Mouse (Mus musculus) neural tube, embryonic 13.5 days (tissue): ENCODE data around the gene Rai14. TPM values are rescaled to one million over a fixed set of nuclear protein-coding genes. Genes with fewer than 3 reads are reported as not detected.

Experiments
- ATAC-seq: fragments of 200-750 bp; cut with Nextera tagmentation; 2 replicates; pipeline ENCODE4 v1.8.0; 2017; ENCODE audit warnings: low read depth, mild to moderate bottlenecking, moderate TSS enrichment, moderate library complexity
- H3K27ac ChIP-seq: fragments of 300-500 bp; sonication (generic); replicated peaks from 2 replicates; pipeline ENCODE4 v1.5.1; 2015; ENCODE audit warnings: moderate library complexity, mild to moderate bottlenecking, inconsistent platforms
- H3K27me3 ChIP-seq: fragments of 300-500 bp; sonication (generic); 2 replicates; pipeline ENCODE4 v1.6.1; 2015; ENCODE audit warnings: mild to moderate bottlenecking, inconsistent platforms
- H3K36me3 ChIP-seq: fragments of 300-500 bp; sonication (generic); 2 replicates; pipeline ENCODE4 v1.6.1; 2015; ENCODE audit warnings: mild to moderate bottlenecking, inconsistent platforms
- H3K4me1 ChIP-seq: fragments of 300-500 bp; sonication (generic); replicated peaks from 2 replicates; pipeline ENCODE4 v1.6.1; 2015; ENCODE audit warnings: inconsistent platforms
- H3K4me2 ChIP-seq: fragments of 300-500 bp; sonication (generic); 2 replicates; pipeline ENCODE4 v1.6.1; 2015; ENCODE audit warnings: inconsistent platforms, mild to moderate bottlenecking, moderate library complexity
- H3K4me3 ChIP-seq: fragments of 300-500 bp; sonication (generic); 2 replicates; pipeline ENCODE4 v1.5.1; 2015; ENCODE audit warnings: mild to moderate bottlenecking, inconsistent platforms
- H3K9ac ChIP-seq: fragments of 300-500 bp; sonication (generic); 2 replicates; pipeline ENCODE4 v1.6.1; 2015; ENCODE audit warnings: moderate library complexity, mild to moderate bottlenecking, inconsistent platforms
- H3K9me3 ChIP-seq: fragments of 300-500 bp; sonication (generic); 2 replicates; pipeline ENCODE4 v1.6.1; 2016; ENCODE audit warnings: inconsistent platforms
- WGBS: fragments of 180-500 bp; shearing (Covaris S2); methylation state at CpG from one replicate; pipeline ENCODE4 v1.1.7; 2015; 5-methylcytosine and 5-hydroxymethylcytosine counted together
- polyA plus RNA-seq: library from polyadenylated mRNA; unstranded; fragments of >200 nt; fragmentation: Nextera tagmentation; extraction: Ambion mirVana; gene quantifications from 2 replicates; pipeline ENCODE4 v1.2.1, GENCODE M21; 2015

Gene Rai14
- polyA plus RNA-seq, 1 experiment from 2014 or later, result 19.9 TPM

DNA sequence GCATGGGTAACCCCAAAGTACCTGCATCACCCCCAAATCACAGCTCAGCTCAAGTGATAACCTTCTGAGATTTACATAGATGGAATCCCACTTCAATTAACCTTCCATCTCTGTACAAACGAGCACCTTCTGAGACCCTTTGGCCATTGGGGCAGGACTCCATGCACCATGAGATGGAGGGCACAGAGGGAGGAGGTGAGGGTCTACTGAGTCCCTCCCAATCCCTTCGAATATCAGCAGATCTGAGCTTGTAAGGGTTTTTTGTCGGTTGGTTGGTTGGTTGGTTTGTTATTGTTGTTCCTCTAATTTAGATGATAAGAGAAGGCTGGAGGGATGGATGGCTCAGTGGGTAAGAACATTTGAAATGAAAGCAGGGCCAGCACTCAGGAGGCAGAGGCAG lies 5.1 kb upstream of the Rai14 start:
- Histone ChIP-seq H3K9ac (no peak overlapping the region), H3K4me3 (no peak overlapping the region), H3K27me3 (no peaks in the 10 kb centered on the region), H3K4me2 (no peak overlapping the region), H3K9me3 (no peaks in the 10 kb centered on the region), H3K36me3 (no peaks in the 10 kb centered on the region), H3K4me1 (peaks cover 18% of the 10 kb centered on the region), H3K27ac (no peak overlapping the region)
- WGBS, result 86% methylated on average over 3 of the region's 3 CpGs
- no peak for ATAC-seq

DNA sequence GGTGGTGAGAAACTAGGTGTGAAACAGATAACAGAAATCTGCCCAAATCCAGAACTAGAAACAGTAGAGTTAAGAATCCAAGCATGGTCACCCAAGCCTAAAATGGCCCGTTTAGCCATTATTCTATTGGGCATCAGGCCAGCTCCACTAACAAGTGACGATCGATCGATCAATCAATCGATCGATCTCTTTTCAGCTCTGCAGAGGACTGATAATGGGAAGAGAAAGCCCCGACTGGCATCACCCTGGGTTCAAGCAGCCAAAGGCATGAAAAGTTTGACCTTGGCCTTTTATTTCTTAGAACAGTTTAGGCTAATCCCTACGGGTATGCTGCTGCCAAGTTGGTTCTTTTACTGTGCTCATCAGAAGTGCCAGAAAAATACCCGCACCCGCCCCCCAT lies 4.3 kb upstream of the Rai14 start:
- Histone ChIP-seq H3K9ac (no peak overlapping the region), H3K27me3 (no peaks in the 10 kb centered on the region), H3K36me3 (no peaks in the 10 kb centered on the region), H3K4me2 (no peak overlapping the region), H3K4me3 (no peak overlapping the region), H3K9me3 (no peaks in the 10 kb centered on the region), H3K27ac (no peak overlapping the region), H3K4me1 (peaks cover 19% of the 10 kb centered on the region)
- 94% methylated on average over 10 of the region's 10 CpGs for WGBS
- no peak for ATAC-seq

DNA sequence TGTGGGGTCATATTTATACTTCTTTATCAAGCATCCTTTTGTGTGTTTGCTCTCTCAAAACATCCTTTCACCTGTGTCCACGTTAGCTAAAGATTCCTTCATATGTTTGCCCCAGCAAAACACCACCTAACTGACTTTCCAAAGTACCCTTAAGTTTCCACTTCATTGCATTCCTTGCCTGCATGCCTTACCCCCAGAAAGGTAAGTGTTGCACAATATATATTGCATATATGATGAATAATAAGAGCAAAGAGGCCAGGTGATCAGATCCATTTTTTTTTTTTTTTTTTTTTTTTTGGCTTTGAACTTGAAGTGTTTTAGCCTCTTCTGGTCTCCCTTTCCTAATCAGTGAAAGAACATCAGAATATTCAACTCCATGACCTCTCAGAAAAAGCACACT lies 2.9 kb upstream of the Rai14 start:
- 95% methylated on average over 1 of the region's 1 CpGs for WGBS
- ATAC-seq, result no peak

DNA sequence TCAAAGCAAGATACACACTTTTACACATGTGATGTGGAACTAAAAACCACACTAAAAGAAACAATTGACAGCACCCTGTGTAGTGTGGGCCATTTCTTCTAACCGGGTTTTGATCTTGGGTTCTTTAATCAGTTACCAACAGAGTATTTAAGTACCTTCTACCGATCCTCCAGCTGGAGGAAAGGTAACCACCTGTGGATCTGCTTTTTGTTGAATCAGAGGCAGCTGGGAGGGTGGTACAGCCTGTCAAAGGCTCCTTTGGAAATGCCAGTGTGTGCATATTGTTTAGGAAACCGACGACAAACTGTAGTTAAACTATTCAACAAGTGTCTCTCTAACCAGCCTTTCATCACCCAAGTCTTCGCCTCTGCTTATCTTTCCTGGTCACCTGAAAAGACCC lies 1.5 kb upstream of the Rai14 start:
- no peak overlapping the region for H3K4me3 ChIP-seq
- no peak overlapping the region for H3K9ac ChIP-seq
- no peak overlapping the region for H3K27ac ChIP-seq
- no peak overlapping the region for H3K4me2 ChIP-seq
- ATAC-seq, result no peak
- no peaks in the 10 kb centered on the region for H3K36me3 ChIP-seq
- WGBS, result 14% methylated on average over 5 of the region's 5 CpGs
- H3K4me1 ChIP-seq, result peaks cover 34% of the 10 kb centered on the region
- H3K27me3 ChIP-seq, result no peaks in the 10 kb centered on the region
- no peaks in the 10 kb centered on the region for H3K9me3 ChIP-seq

More for the DNA sequence above, 2.9 kb upstream of the Rai14 start:
- Histone ChIP-seq H3K4me1 (peaks cover 21% of the 10 kb centered on the region), H3K4me3 (no peak overlapping the region), H3K27ac (no peak overlapping the region), H3K27me3 (no peaks in the 10 kb centered on the region), H3K4me2 (no peak overlapping the region), H3K9me3 (no peaks in the 10 kb centered on the region), H3K36me3 (no peaks in the 10 kb centered on the region), H3K9ac (no peak overlapping the region)

DNA sequence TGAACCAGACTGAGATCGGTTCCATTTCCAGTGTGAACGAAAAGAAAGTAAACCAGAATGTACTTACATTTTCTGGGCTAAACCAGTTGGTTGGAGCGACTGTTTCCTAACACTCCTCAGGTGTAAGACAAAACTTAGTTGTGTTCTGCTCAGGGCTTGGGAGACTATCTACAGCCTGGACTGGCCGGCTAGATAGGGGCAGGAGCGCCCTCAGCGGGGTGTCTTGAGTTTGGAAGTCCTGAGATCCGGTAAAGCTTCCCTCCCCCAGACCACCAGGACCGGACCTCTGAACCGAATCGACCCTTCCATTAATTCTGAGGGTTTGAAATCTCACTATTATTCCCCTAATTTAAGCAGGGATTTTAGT lies 698 bp upstream of the Rai14 start:
- Histone ChIP-seq H3K4me2 (peak overlapping the region; percentile 89), H3K4me3 (peak overlapping the region; percentile 85), H3K9me3 (no peaks in the 10 kb centered on the region), H3K27me3 (no peaks in the 10 kb centered on the region), H3K9ac (peak overlapping the region; percentile 88; the same call in 1 of the 2 replicates), H3K27ac (0 out of 2 replicates have a peak overlapping the region, but pooled peaks have one; percentile 23), H3K36me3 (no peaks in the 10 kb centered on the region), H3K4me1 (peaks cover 36% of the 10 kb centered on the region)
- peak; percentile 30; the same call in 1 of the 2 replicates for ATAC-seq
- under 1% methylated on average over 10 of the region's 10 CpGs for whole genome bisulfite sequencing

DNA sequence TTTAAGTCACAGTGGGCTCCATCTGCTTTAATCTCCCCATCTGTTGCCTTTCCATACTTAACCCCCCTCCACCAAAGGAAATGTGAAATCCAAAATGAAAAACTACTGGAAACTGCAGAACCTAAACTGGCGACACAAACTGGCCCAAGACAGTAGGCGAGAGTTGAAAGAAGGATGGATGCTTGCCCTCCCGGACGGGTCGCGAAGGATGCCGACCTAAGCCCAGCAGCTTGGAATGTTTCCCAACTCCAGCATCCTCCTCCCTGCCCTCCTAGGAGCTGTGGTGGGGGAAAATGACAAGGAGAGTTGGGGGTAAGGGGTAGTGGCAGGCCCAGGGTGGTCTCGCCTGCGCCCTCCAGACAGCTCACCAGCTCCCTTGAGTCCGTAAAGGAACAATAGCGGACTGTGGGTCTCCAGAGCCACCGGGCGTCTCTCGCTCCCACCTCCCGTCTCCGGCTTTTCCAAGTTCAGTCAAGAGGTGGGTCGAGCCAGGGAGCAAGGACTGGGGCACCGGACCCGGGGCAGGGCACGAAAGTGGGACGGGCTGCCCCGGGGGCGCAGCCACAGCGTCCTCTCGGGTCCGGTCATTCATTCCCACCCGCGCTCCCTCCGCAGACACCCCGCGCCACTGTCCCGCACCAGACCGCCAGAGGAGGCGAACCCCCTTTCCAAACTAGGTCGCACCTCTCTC lies 653 bp downstream of the Rai14 start:
- ATAC-seq, result peak; percentile 70
- H3K36me3 ChIP-seq, result no peaks in the 10 kb centered on the region
- H3K9ac ChIP-seq, result peak overlapping the region; percentile 88
- H3K9me3 ChIP-seq, result no peaks in the 10 kb centered on the region
- H3K4me3 ChIP-seq, result peak overlapping the region; percentile 85
- H3K4me1 ChIP-seq, result peaks cover 36% of the 10 kb centered on the region
- H3K27ac ChIP-seq, result peak overlapping the region; percentile 64
- under 1% methylated on average over 35 of the region's 35 CpGs for WGBS
- H3K4me2 ChIP-seq, result peak overlapping the region; percentile 89
- H3K27me3 ChIP-seq, result no peaks in the 10 kb centered on the region

DNA sequence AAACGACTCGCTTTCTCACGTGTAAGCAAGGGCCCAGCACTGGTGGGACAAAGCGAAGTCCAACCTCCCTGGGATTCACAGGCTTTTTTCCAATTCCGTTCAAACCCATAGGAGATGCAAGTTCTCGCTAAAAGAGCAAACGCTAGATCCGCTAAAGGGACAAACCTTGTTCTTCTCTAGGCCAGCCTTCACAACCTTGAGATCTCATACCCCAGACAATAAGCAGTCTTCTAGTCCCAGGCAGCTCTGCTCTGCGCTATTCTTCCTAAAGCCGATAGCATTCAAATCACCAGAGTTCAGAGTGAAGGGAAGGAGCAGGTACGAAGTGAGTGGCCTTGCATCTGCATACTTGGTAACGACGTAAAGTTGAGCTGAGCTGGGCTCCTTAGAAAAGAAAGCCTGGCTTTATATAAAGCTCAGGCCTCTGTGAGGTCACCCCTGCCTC lies 1.2 kb downstream of the Rai14 start:
- Histone ChIP-seq H3K9ac (peak overlapping the region; percentile 88), H3K9me3 (no peaks in the 10 kb centered on the region), H3K36me3 (no peaks in the 10 kb centered on the region), H3K4me1 (peaks cover 36% of the 10 kb centered on the region), H3K27me3 (no peaks in the 10 kb centered on the region), H3K4me3 (peak overlapping the region; percentile 85), H3K27ac (peak overlapping the region; percentile 64), H3K4me2 (peak overlapping the region; percentile 89)
- ATAC-seq, result 0 out of 2 replicates have a peak, but pooled peaks have one; percentile 15
- WGBS, result 7% methylated on average over 13 of the region's 13 CpGs

DNA sequence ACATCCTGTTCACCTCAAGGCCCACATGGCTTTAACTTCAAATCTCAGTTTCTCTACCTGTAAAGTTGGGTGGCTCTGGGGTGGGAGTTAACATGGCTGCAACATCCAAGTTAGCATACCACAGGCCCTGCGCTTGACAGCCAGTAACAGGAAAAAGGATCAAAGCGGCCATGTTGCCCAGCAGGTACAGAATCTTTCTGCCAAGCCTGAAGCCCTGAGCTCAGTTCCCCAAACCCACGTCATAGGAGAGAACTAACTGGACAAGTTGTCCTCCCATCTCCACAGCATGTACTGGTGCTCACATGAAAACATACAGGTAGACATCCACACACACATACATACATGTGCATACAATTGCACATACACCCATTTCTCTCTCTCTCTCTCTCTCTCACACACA lies 2.1 kb downstream of the Rai14 start:
- Histone ChIP-seq H3K4me2 (peak overlapping the region; percentile 89), H3K36me3 (0 out of 2 replicates have a peak, but pooled peaks cover 3% of the 10 kb centered on the region), H3K9me3 (no peaks in the 10 kb centered on the region), H3K27ac (no peak overlapping the region), H3K4me1 (peaks cover 36% of the 10 kb centered on the region), H3K9ac (peak overlapping the region; percentile 88), H3K4me3 (peak overlapping the region; percentile 85), H3K27me3 (no peaks in the 10 kb centered on the region)
- WGBS, result 71% methylated on average over 3 of the region's 3 CpGs
- ATAC-seq, result no peak

DNA sequence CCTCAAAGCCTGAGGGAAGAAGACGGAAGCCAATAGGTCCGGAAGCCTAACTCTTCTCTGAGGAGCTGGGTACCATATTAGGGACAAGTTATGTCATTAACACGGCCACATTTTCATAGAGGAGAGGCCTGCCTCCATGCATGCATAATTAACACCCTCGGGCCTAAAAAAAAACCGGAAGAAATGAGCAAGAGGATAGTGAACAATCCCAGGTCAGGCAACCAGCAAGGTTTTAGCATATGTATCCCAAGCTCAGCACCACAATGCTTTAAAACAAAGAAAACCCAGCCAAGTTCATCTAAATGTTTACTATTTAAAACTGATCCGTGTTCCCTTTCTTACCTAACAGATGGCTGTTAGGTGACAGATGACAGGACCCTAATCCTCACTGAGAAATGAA lies 3.2 kb downstream of the Rai14 start:
- Histone ChIP-seq H3K27me3 (no peaks in the 10 kb centered on the region), H3K27ac (no peak overlapping the region), H3K36me3 (0 out of 2 replicates have a peak, but pooled peaks cover 3% of the 10 kb centered on the region), H3K4me2 (peak overlapping the region; percentile 89), H3K4me1 (peaks cover 39% of the 10 kb centered on the region), H3K9me3 (no peaks in the 10 kb centered on the region), H3K4me3 (no peak overlapping the region), H3K9ac (no peak overlapping the region)
- no peak for ATAC-seq
- WGBS, result 49% methylated on average over 6 of the region's 6 CpGs

DNA sequence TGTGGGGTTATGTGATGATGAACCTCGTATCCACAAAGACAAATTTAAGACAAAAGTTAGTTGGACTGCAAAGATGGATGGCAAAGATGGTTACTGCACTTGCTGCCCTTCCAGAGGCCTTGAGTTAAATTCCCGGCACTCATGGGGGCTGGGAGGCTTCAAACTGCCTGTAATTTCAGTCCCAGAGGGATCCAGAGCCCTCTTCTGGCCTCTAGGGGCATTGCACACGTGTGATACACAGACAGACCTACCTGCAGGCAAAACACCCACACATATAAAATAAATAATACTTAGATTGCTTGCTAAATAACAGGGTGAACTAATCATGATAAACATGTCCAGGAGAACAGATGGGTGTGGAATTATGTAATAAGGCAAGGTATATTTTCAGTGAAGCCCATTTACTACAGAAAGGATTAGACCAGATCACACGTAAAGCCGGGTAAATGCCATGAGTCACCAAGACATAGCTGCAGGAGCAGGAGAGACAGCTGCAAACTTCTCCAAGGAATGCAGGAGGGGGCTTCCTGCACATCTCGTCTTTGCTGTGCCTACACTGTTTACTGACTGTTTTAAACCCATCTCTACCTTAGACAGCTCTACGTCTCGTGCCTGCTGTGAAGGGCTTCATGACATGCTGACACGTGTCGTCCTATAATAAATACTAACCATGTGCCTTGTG lies 5.7 kb downstream of the Rai14 start:
- Histone ChIP-seq H3K4me1 (peaks cover 44% of the 10 kb centered on the region), H3K27me3 (no peaks in the 10 kb centered on the region), H3K4me2 (no peak overlapping the region), H3K4me3 (no peak overlapping the region), H3K9ac (no peak overlapping the region), H3K36me3 (0 out of 2 replicates have a peak, but pooled peaks cover 3% of the 10 kb centered on the region), H3K9me3 (no peaks in the 10 kb centered on the region), H3K27ac (no peak overlapping the region)
- 84% methylated on average over 10 of the region's 10 CpGs for WGBS
- ATAC-seq, result no peak

DNA sequence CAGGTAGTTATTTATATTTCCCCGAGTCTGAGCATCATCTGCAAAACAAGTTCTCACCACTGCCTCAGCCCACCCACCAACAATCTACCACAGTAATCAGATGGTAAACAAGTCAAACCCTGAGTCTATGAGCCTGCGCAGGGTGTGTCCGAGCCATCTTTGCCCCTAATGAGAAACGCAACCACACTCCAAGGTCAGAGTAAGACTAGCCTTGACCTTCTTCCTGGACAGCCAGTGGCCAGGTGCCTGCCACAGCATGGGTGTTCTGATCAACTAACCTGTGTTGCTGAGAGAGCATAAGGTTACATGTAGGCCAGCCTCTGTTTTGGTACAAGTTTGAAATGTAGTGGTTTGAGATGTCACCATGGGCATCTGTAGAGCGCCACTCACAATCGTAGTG lies 7.3 kb downstream of the Rai14 start:
- no peak for ATAC-seq
- Histone ChIP-seq H3K4me1 (peaks cover 36% of the 10 kb centered on the region), H3K4me2 (no peak overlapping the region), H3K9me3 (no peaks in the 10 kb centered on the region), H3K27me3 (no peaks in the 10 kb centered on the region), H3K4me3 (no peak overlapping the region), H3K27ac (no peak overlapping the region), H3K9ac (no peak overlapping the region), H3K36me3 (0 out of 2 replicates have a peak, but pooled peaks cover 3% of the 10 kb centered on the region)
- WGBS, result 92% methylated on average over 6 of the region's 6 CpGs

DNA sequence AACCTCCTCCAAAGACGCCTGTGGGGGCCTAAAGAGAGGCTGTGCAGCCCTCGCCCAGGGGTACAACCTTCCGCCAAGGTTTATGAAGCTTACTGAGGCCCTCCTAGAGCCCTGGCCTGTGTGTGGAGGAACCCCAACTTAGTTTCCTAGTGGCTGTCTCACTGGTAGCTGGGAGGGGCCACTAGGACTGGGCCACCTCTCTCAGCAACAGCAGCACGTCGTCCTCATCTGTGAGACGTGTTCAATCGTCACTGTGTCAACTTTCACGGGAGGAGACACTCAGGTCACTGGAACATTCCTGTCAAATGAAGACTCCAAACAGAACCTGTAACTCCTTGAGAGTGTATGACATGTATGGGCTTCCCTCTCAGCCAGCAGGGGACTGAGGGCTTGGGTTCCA lies 8.0 kb downstream of the Rai14 start:
- no peak for ATAC-seq
- no peaks in the 10 kb centered on the region for H3K27me3 ChIP-seq
- WGBS, result 65% methylated on average over 8 of the region's 8 CpGs

More for the DNA sequence above, 8.0 kb downstream of the Rai14 start:
- H3K36me3 ChIP-seq, result 0 out of 2 replicates have a peak, but pooled peaks cover 3% of the 10 kb centered on the region
- H3K27ac ChIP-seq, result 0 out of 2 replicates have a peak overlapping the region, but pooled peaks have one; percentile 18
- H3K9ac ChIP-seq, result no peak overlapping the region
- no peaks in the 10 kb centered on the region for H3K9me3 ChIP-seq
- no peak overlapping the region for H3K4me2 ChIP-seq
- H3K4me1 ChIP-seq, result peaks cover 35% of the 10 kb centered on the region
- H3K4me3 ChIP-seq, result no peak overlapping the region
